Mouse (Mus musculus) neural tube, embryonic 14.5 days (tissue): ENCODE measurements around the gene Ltb. TPM values are rescaled to one million over a fixed set of nuclear protein-coding genes. Genes with fewer than 3 reads are reported as not detected.

ENCODE experiments used
- ATAC-seq: fragments of 200-750 bp; cut with Nextera tagmentation; 2 replicates; pipeline ENCODE4 v1.8.0; 2017; ENCODE audit warnings: low read depth, mild to moderate bottlenecking, moderate TSS enrichment, moderate library complexity
- H3K27ac ChIP-seq: fragments of 300-500 bp; sonication (generic); 2 replicates; pipeline ENCODE4 v1.5.1; 2014; ENCODE audit warnings: low read depth, mild to moderate bottlenecking, control low read depth, low read length, moderate library complexity, mixed read lengths
- H3K27me3 ChIP-seq: fragments of 300-500 bp; sonication (generic); 2 replicates; pipeline ENCODE4 v1.6.1; 2014; ENCODE audit warnings: low read length; ENCODE audit not compliant: control insufficient read depth, insufficient read depth
- H3K36me3 ChIP-seq: fragments of 300-500 bp; sonication (generic); 2 replicates; pipeline ENCODE4 v1.6.1; 2014; ENCODE audit warnings: low read length, mixed read lengths; ENCODE audit not compliant: control insufficient read depth, insufficient read depth
- H3K4me1 ChIP-seq: fragments of 300-500 bp; sonication (generic); 2 replicates; pipeline ENCODE4 v1.6.1; 2014; ENCODE audit warnings: low read length; ENCODE audit not compliant: control insufficient read depth, insufficient read depth
- H3K4me2 ChIP-seq: fragments of 300-500 bp; sonication (generic); 2 replicates; pipeline ENCODE4 v1.6.1; 2014; ENCODE audit warnings: mild to moderate bottlenecking, low read depth, low read length, control low read depth
- H3K4me3 ChIP-seq: fragments of 300-500 bp; sonication (generic); 2 replicates; pipeline ENCODE4 v1.5.1; 2014; ENCODE audit warnings: low read depth, low read length, control low read depth, mixed read lengths
- H3K9ac ChIP-seq: fragments of 300-500 bp; sonication (generic); replicated peaks from 2 replicates; pipeline ENCODE4 v1.6.1; 2014; ENCODE audit warnings: low read depth, mild to moderate bottlenecking, control low read depth, low read length, mixed read lengths
- H3K9me3 ChIP-seq: fragments of 300-500 bp; sonication (generic); 2 replicates; pipeline ENCODE4 v1.6.1; 2016; ENCODE audit warnings: low read length; ENCODE audit not compliant: control insufficient read depth
- WGBS: fragments of 180-500 bp; shearing (Covaris S2); extraction: QIAGEN DNeasy Blood & Tissue Kit; methylation state at CpG from one replicate; pipeline ENCODE4 v1.1.7; 2014; 5-methylcytosine and 5-hydroxymethylcytosine counted together
- polyA plus RNA-seq: library from polyadenylated mRNA; unstranded; fragments of >200 nt; fragmentation: Nextera tagmentation; extraction: Ambion mirVana; gene quantifications from 2 replicates; pipeline ENCODE4 v1.2.1, GENCODE M21; 2014

Gene Ltb
- polyA plus RNA-seq, 1 experiment from 2014 or later, result 0.62 TPM

DNA sequence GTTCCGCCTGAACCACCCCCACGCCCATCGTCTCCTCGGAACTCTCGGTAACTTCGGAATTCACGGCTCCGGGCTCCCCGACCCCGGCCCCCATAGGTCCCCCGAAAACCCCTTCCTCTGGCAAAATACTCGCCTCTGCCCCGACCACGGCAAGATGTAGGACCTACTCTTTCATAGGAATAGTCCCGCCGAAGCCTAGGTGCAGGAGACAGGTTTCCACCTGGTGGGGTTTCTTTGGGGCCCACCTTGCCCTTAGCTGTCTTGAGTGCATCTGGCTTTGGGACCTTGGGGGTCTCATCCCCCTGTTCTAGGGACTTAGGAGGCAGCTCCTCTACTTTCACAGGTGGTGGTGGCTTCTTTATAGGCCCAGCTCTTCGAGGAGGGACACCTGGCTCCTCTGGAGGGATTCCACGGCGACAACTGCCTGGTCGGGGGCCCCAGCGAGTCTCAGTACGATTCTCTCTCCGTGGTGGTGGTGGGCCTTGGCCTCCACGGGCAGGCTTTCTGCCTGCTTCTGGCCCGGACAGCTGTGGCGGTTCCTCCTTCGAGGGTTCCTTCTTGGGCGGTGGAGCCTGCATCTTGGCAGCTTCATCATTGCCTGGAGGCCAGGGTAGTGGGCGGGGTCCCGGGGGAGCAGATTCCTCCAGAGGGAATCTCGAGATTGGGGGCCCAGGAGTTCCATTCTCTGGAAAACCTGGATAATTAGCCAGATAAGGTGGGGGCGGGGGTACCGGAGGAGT, 37.6 kb upstream of the Ltb start:
- WGBS, result 92% methylated on average over 33 of the region's 33 CpGs
- H3K9ac ChIP-seq, result no peak overlapping the region
- H3K4me2 ChIP-seq, result no peak overlapping the region
- no peak overlapping the region for H3K27ac ChIP-seq
- peaks cover 100% of the 10 kb centered on the region for H3K36me3 ChIP-seq
- no peak overlapping the region for H3K4me3 ChIP-seq
- ATAC-seq, result no peak
- H3K27me3 ChIP-seq, result no peaks in the 10 kb centered on the region
- H3K4me1 ChIP-seq, result peaks cover under 1% of the 10 kb centered on the region; the same call in 1 of the 2 replicates
- no peaks in the 10 kb centered on the region for H3K9me3 ChIP-seq

- no peak overlapping the region for H3K4me3 ChIP-seq
- H3K27ac ChIP-seq, result no peak overlapping the region
- ATAC-seq, result no peak
- no peak overlapping the region for H3K9ac ChIP-seq
- 94% methylated on average over 8 of the region's 8 CpGs for WGBS
- peaks cover 97% of the 10 kb centered on the region for H3K36me3 ChIP-seq
- no peak overlapping the region for H3K4me2 ChIP-seq
- H3K9me3 ChIP-seq, result no peaks in the 10 kb centered on the region
- no peaks in the 10 kb centered on the region for H3K27me3 ChIP-seq
- peaks cover 7% of the 10 kb centered on the region; the same call in 1 of the 2 replicates for H3K4me1 ChIP-seq
These were observed 37.0 kb upstream of the Ltb start for GRCm38 (mm10) chr17:35157254-35157653.

- no peaks in the 10 kb centered on the region for H3K27me3 ChIP-seq
- no peak for ATAC-seq
- H3K4me1 ChIP-seq, result peaks cover 11% of the 10 kb centered on the region; the same call in 1 of the 2 replicates
- H3K9ac ChIP-seq, result no peak overlapping the region
- 93% methylated on average over 8 of the region's 8 CpGs for WGBS
- no peak overlapping the region for H3K4me3 ChIP-seq
- no peaks in the 10 kb centered on the region for H3K9me3 ChIP-seq
- H3K27ac ChIP-seq, result no peak overlapping the region
- H3K4me2 ChIP-seq, result no peak overlapping the region
- H3K36me3 ChIP-seq, result peaks cover 92% of the 10 kb centered on the region
These were observed 36.5 kb upstream of the Ltb start for GRCm38 (mm10) chr17:35157661-35158175.

GRCm38 (mm10) chr17:35158850-35159593, 35.2 kb upstream of the Ltb start:
- ATAC-seq, result no peak
- no peak overlapping the region for H3K4me3 ChIP-seq
- H3K9ac ChIP-seq, result no peak overlapping the region
- no peak overlapping the region for H3K4me2 ChIP-seq
- H3K36me3 ChIP-seq, result peaks cover 79% of the 10 kb centered on the region
- no peaks in the 10 kb centered on the region for H3K27me3 ChIP-seq
- 94% methylated on average over 16 of the region's 16 CpGs for WGBS
- H3K27ac ChIP-seq, result no peak overlapping the region
- no peaks in the 10 kb centered on the region for H3K9me3 ChIP-seq
- H3K4me1 ChIP-seq, result peaks cover 17% of the 10 kb centered on the region; the same call in 1 of the 2 replicates

DNA sequence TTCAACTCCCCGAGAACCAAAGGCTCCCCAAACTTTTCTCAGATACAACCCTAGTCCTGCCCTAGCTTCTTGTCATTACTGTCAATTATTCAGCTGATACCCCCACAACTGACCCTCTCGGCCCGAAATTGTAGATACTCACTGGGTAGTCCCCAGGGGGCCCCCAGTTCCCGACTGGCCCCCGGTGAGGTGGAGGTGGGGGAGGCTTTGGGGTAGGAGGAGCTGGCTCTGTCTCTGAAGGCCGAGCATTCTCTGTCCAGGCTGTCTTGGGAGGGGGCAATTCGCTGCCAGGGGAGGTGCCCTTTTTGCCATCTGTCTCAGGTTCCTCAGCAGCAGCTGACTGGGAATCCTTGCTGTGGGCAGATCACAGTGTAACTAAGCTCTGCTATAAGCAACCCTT, 34.6 kb upstream of the Ltb start:
- 85% methylated on average over 7 of the region's 7 CpGs for WGBS
- H3K4me1 ChIP-seq, result peaks cover 17% of the 10 kb centered on the region; the same call in 1 of the 2 replicates
- H3K4me2 ChIP-seq, result no peak overlapping the region
- no peaks in the 10 kb centered on the region for H3K27me3 ChIP-seq
- no peak for ATAC-seq
- no peak overlapping the region for H3K9ac ChIP-seq
- H3K9me3 ChIP-seq, result no peaks in the 10 kb centered on the region
- H3K27ac ChIP-seq, result no peak overlapping the region
- H3K4me3 ChIP-seq, result no peak overlapping the region
- H3K36me3 ChIP-seq, result peaks cover 73% of the 10 kb centered on the region

DNA sequence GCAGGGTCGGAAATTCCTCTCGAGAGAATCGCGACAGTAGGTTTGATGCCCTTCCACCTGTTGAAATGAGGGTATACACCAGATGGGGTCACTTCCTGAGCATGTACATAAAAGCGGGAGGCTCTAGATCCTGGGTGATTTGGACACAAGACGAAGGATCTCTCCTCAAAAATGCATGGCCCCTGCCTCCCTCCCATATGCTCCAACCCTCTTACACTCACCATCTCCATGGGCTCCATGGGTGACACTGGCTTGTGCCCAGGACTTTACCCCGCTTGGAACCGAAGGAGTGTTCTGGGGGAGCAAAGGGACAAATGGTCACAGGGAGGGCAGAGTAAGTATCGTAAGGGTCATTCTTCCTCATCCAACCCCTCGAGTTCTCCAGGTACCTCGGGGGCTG, 32.8 kb upstream of the Ltb start:
- peaks cover 24% of the 10 kb centered on the region for H3K4me1 ChIP-seq
- WGBS, result 75% methylated on average over 11 of the region's 11 CpGs
- H3K4me3 ChIP-seq, result no peak overlapping the region
- peaks cover 55% of the 10 kb centered on the region for H3K36me3 ChIP-seq
- H3K9me3 ChIP-seq, result no peaks in the 10 kb centered on the region
- no peak overlapping the region for H3K4me2 ChIP-seq
- no peak for ATAC-seq
- no peak overlapping the region for H3K27ac ChIP-seq
- no peak overlapping the region for H3K9ac ChIP-seq
- H3K27me3 ChIP-seq, result no peaks in the 10 kb centered on the region

GRCm38 (mm10) chr17:35162121-35162520, 32.1 kb upstream of the Ltb start:
- peak overlapping the region; percentile 89 for H3K4me2 ChIP-seq
- no peak overlapping the region for H3K9ac ChIP-seq
- no peaks in the 10 kb centered on the region for H3K27me3 ChIP-seq
- peaks cover 26% of the 10 kb centered on the region for H3K4me1 ChIP-seq
- H3K9me3 ChIP-seq, result no peaks in the 10 kb centered on the region
- no peak overlapping the region for H3K27ac ChIP-seq
- peaks cover 48% of the 10 kb centered on the region for H3K36me3 ChIP-seq
- H3K4me3 ChIP-seq, result peak overlapping the region; percentile 89
- no peak for ATAC-seq
- WGBS, result 79% methylated on average over 14 of the region's 14 CpGs

DNA sequence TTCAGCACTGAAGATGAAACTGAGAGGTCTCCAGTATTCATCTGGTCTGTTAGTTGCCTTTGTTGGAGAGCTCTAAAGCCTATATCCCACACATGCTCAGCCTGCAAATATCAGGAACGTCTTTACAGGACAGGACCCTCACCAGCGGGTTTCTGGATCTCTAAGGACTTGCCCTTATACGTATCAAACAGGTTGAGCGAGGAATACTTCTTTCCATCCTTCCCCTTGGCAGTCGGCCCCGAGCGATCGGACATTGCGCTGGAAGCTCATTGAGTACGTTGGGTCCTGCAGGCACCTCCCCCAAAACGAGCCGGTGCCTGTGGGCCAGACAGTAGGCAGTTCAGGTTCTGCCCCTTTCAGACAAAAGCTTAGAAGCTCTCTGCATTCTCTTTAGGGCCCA, 31.5 kb upstream of the Ltb start:
- Histone ChIP-seq H3K4me3 (peak overlapping the region; percentile 89), H3K27ac (no peak overlapping the region), H3K9ac (peak overlapping the region; percentile 98), H3K4me1 (peaks cover 26% of the 10 kb centered on the region), H3K9me3 (no peaks in the 10 kb centered on the region), H3K27me3 (no peaks in the 10 kb centered on the region), H3K4me2 (peak overlapping the region; percentile 89), H3K36me3 (peaks cover 42% of the 10 kb centered on the region)
- WGBS, result 52% methylated on average over 12 of the region's 12 CpGs
- no peak for ATAC-seq
